Mouse (Mus musculus): ENCODE measurements around the gene C1qtnf7. TPM values are rescaled to one million over a fixed set of nuclear protein-coding genes. Genes with fewer than 3 reads are reported as not detected.
A peak's percentile ranks its signal among the peaks of the same experiment; 100 is the strongest.

Gene C1qtnf7
- polyA plus RNA-seq (2016; fragmentation: Nextera tagmentation; extraction: Ambion mirVana), result 0.52 and 1.1 TPM in 2 replicates

GRCm38 (mm10) chr5:43515401-43515976 is at the start of gene C1qtnf7:
C1qtnf7 (plus strand) TSS chr5:43515538.
- no peak within 1 kb of the TSS for H3K4me3 ChIP-seq
- H3K4me1 ChIP-seq, result peaks cover 18% of the 10 kb centered on the region
- H3K36me3 ChIP-seq (replicated peaks), result no peaks in the 10 kb centered on the region
- H3K9me3 ChIP-seq, result no peaks in the 10 kb centered on the region
- 51% methylated on average over 15 of the region's 15 CpGs for WGBS
- DNase-seq (ENCODE audit: low spot score), result peak; percentile 28
- H3K27ac ChIP-seq (replicated peaks), result no peak within 1 kb of the TSS
- no peaks in the 10 kb centered on the region for H3K27me3 ChIP-seq (replicated peaks; ENCODE audit: low read depth, poor library complexity, severe bottlenecking)

- 87% methylated on average over 2 of the region's 2 CpGs for WGBS
These were observed 48.6 kb upstream of the C1qtnf7 start for GRCm38 (mm10) chr5:43466762-43467161.

GRCm38 (mm10) chr5:43467214-43467613 is 48.1 kb upstream of the C1qtnf7 start:
- H3K4me1 ChIP-seq, result 0 out of 2 replicates have a peak, but pooled peaks cover 3% of the 10 kb centered on the region
- H3K27me3 ChIP-seq (replicated peaks; ENCODE audit: low read depth, poor library complexity, severe bottlenecking), result no peaks in the 10 kb centered on the region
- no peak for DNase-seq (ENCODE audit: low spot score)
- 84% methylated on average over 3 of the region's 3 CpGs for WGBS
- H3K9me3 ChIP-seq, result no peaks in the 10 kb centered on the region
- no peak overlapping the region for H3K4me3 ChIP-seq
- no peak overlapping the region for H3K27ac ChIP-seq (replicated peaks)
- no peaks in the 10 kb centered on the region for H3K36me3 ChIP-seq (replicated peaks)

More at GRCm38 (mm10) chr5:43466762-43467161, 48.6 kb upstream of the C1qtnf7 start:
- Histone ChIP-seq H3K4me1 (0 out of 2 replicates have a peak, but pooled peaks cover 3% of the 10 kb centered on the region), H3K36me3 (replicated peaks) (no peaks in the 10 kb centered on the region), H3K9me3 (no peaks in the 10 kb centered on the region), H3K27me3 (replicated peaks; ENCODE audit: low read depth, poor library complexity, severe bottlenecking) (no peaks in the 10 kb centered on the region), H3K4me3 (no peak overlapping the region), H3K27ac (replicated peaks) (no peak overlapping the region)
- DNase-seq (ENCODE audit: low spot score), result no peak

GRCm38 (mm10) chr5:43468937-43469336 is 46.4 kb upstream of the C1qtnf7 start:
- Histone ChIP-seq H3K9me3 (no peaks in the 10 kb centered on the region), H3K36me3 (replicated peaks) (no peaks in the 10 kb centered on the region), H3K4me1 (0 out of 2 replicates have a peak, but pooled peaks cover 3% of the 10 kb centered on the region), H3K27ac (replicated peaks) (no peak overlapping the region), H3K27me3 (replicated peaks; ENCODE audit: low read depth, poor library complexity, severe bottlenecking) (no peaks in the 10 kb centered on the region), H3K4me3 (no peak overlapping the region)
- WGBS, result 74% methylated on average over 10 of the region's 10 CpGs
- DNase-seq (ENCODE audit: low spot score), result no peak

- Histone ChIP-seq H3K9me3 (no peaks in the 10 kb centered on the region), H3K27ac (replicated peaks) (peak overlapping the region; percentile 35; the same call in 1 of the 2 replicates), H3K4me3 (no peak overlapping the region), H3K36me3 (replicated peaks) (no peaks in the 10 kb centered on the region), H3K27me3 (replicated peaks; ENCODE audit: low read depth, poor library complexity, severe bottlenecking) (no peaks in the 10 kb centered on the region), H3K4me1 (peaks cover 16% of the 10 kb centered on the region)
- DNase-seq (ENCODE audit: low spot score), result peak; percentile 38
- WGBS, result 41% methylated on average over 5 of the region's 5 CpGs
These were observed 37.4 kb upstream of the C1qtnf7 start for GRCm38 (mm10) chr5:43477953-43478352.

GRCm38 (mm10) chr5:43480046-43480445 is 35.3 kb upstream of the C1qtnf7 start:
- WGBS, result 79% methylated on average over 3 of the region's 3 CpGs

GRCm38 (mm10) chr5:43480786-43481185 is 34.6 kb upstream of the C1qtnf7 start:
- no peak overlapping the region for H3K27ac ChIP-seq (replicated peaks)
- no peaks in the 10 kb centered on the region for H3K27me3 ChIP-seq (replicated peaks; ENCODE audit: low read depth, poor library complexity, severe bottlenecking)
- peaks cover 16% of the 10 kb centered on the region for H3K4me1 ChIP-seq
- no peaks in the 10 kb centered on the region for H3K36me3 ChIP-seq (replicated peaks)
- DNase-seq (ENCODE audit: low spot score), result peak; percentile 32
- H3K4me3 ChIP-seq, result no peak overlapping the region
- no peaks in the 10 kb centered on the region for H3K9me3 ChIP-seq
- WGBS, result 66% methylated on average over 2 of the region's 2 CpGs

More at GRCm38 (mm10) chr5:43480046-43480445, 35.3 kb upstream of the C1qtnf7 start:
- H3K4me3 ChIP-seq, result no peak overlapping the region
- no peaks in the 10 kb centered on the region for H3K9me3 ChIP-seq
- H3K4me1 ChIP-seq, result peaks cover 16% of the 10 kb centered on the region
- no peak overlapping the region for H3K27ac ChIP-seq (replicated peaks)
- no peak for DNase-seq (ENCODE audit: low spot score)
- no peaks in the 10 kb centered on the region for H3K27me3 ChIP-seq (replicated peaks; ENCODE audit: low read depth, poor library complexity, severe bottlenecking)
- no peaks in the 10 kb centered on the region for H3K36me3 ChIP-seq (replicated peaks)

GRCm38 (mm10) chr5:43481824-43482223 is 33.5 kb upstream of the C1qtnf7 start:
- H3K27me3 ChIP-seq (replicated peaks; ENCODE audit: low read depth, poor library complexity, severe bottlenecking), result no peaks in the 10 kb centered on the region

GRCm38 (mm10) chr5:43501887-43502286 is 13.5 kb upstream of the C1qtnf7 start:
- no peaks in the 10 kb centered on the region for H3K9me3 ChIP-seq
- 93% methylated on average over 1 of the region's 1 CpGs for WGBS
- H3K36me3 ChIP-seq (replicated peaks), result no peaks in the 10 kb centered on the region
- no peak overlapping the region for H3K27ac ChIP-seq (replicated peaks)
- no peak for DNase-seq (ENCODE audit: low spot score)
- no peak overlapping the region for H3K4me3 ChIP-seq
- peaks cover 11% of the 10 kb centered on the region for H3K4me1 ChIP-seq
- no peaks in the 10 kb centered on the region for H3K27me3 ChIP-seq (replicated peaks; ENCODE audit: low read depth, poor library complexity, severe bottlenecking)

More at GRCm38 (mm10) chr5:43481824-43482223, 33.5 kb upstream of the C1qtnf7 start:
- DNase-seq (ENCODE audit: low spot score), result no peak
- H3K4me3 ChIP-seq, result no peak overlapping the region
- H3K36me3 ChIP-seq (replicated peaks), result no peaks in the 10 kb centered on the region
- H3K4me1 ChIP-seq, result peaks cover 16% of the 10 kb centered on the region
- no peaks in the 10 kb centered on the region for H3K9me3 ChIP-seq
- H3K27ac ChIP-seq (replicated peaks), result no peak overlapping the region
- WGBS, result 39% methylated on average over 2 of the region's 2 CpGs

GRCm38 (mm10) chr5:43504243-43504786 is 11.0 kb upstream of the C1qtnf7 start:
- H3K9me3 ChIP-seq, result no peaks in the 10 kb centered on the region
- no peak overlapping the region for H3K4me3 ChIP-seq
- H3K27me3 ChIP-seq (replicated peaks; ENCODE audit: low read depth, poor library complexity, severe bottlenecking), result no peaks in the 10 kb centered on the region
- DNase-seq (ENCODE audit: low spot score), result peak; percentile 50
- 39% methylated on average over 2 of the region's 2 CpGs for WGBS
- peaks cover 11% of the 10 kb centered on the region for H3K4me1 ChIP-seq
- no peaks in the 10 kb centered on the region for H3K36me3 ChIP-seq (replicated peaks)
- no peak overlapping the region; the same call in 1 of the 2 replicates for H3K27ac ChIP-seq (replicated peaks)

GRCm38 (mm10) chr5:43508470-43508869 is 6.9 kb upstream of the C1qtnf7 start:
- no peak overlapping the region for H3K27ac ChIP-seq (replicated peaks)
- 91% methylated on average over 2 of the region's 2 CpGs for WGBS
- H3K4me3 ChIP-seq, result no peak overlapping the region
- peaks cover 10% of the 10 kb centered on the region for H3K4me1 ChIP-seq
- H3K9me3 ChIP-seq, result no peaks in the 10 kb centered on the region
- H3K36me3 ChIP-seq (replicated peaks), result no peaks in the 10 kb centered on the region
- no peaks in the 10 kb centered on the region for H3K27me3 ChIP-seq (replicated peaks; ENCODE audit: low read depth, poor library complexity, severe bottlenecking)
- DNase-seq (ENCODE audit: low spot score), result no peak

- 82% methylated on average over 1 of the region's 1 CpGs for WGBS
- H3K9me3 ChIP-seq, result no peaks in the 10 kb centered on the region
- no peaks in the 10 kb centered on the region for H3K36me3 ChIP-seq (replicated peaks)
- DNase-seq (ENCODE audit: low spot score), result no peak
- no peak overlapping the region for H3K4me3 ChIP-seq
- H3K27ac ChIP-seq (replicated peaks), result no peak overlapping the region
- H3K27me3 ChIP-seq (replicated peaks; ENCODE audit: low read depth, poor library complexity, severe bottlenecking), result no peaks in the 10 kb centered on the region
- H3K4me1 ChIP-seq, result peaks cover 6% of the 10 kb centered on the region
These were observed 6.4 kb upstream of the C1qtnf7 start for GRCm38 (mm10) chr5:43508892-43509291.

GRCm38 (mm10) chr5:43511126-43511525 is 4.2 kb upstream of the C1qtnf7 start:
- Histone ChIP-seq H3K4me1 (peaks cover 9% of the 10 kb centered on the region), H3K27me3 (replicated peaks; ENCODE audit: low read depth, poor library complexity, severe bottlenecking) (no peaks in the 10 kb centered on the region), H3K27ac (replicated peaks) (no peak overlapping the region), H3K9me3 (no peaks in the 10 kb centered on the region), H3K36me3 (replicated peaks) (no peaks in the 10 kb centered on the region), H3K4me3 (no peak overlapping the region)
- WGBS, result 89% methylated on average over 2 of the region's 2 CpGs
- no peak for DNase-seq (ENCODE audit: low spot score)

Measured in embryonic facial prominence, embryonic 10.5 days (tissue).